Mouse (Mus musculus): Measurements from ENCODE around the gene Cyp2w1.

Gene Cyp2w1

DNA sequence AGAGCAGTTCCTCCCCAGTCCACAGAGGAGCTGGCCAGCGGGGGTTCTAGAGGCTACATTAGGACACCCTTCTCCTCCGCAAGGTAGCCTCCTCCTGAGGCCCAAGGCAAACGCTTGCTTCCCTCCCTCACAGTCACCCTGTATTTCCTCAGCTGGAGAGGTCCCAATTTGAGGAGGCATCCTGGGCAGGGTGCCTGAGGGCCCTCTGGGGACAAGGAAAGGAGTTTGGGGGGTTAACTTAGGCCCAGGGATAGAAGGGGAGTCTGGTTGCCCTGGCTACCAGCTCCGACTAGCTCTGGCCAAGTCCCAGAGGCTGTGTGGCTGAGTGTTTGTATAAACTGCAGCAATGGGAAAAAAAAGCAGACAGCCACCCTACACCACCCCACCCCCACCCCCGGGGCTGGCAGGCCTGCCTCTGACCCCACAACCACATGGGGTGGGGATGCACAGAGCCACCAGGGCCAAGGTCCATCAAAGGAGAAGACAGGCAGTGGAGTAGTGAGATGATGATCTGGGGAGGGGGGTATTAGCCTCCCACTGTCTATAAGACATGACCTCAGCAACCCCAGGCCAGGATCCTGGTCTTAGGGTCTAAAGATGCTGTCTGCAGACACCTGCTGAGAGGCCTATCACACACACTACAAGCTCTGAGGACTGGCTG is 12.6 kb downstream of the Cyp2w1 start:
- no peak for DNase-seq (ENCODE audit: extremely low spot score)

DNA sequence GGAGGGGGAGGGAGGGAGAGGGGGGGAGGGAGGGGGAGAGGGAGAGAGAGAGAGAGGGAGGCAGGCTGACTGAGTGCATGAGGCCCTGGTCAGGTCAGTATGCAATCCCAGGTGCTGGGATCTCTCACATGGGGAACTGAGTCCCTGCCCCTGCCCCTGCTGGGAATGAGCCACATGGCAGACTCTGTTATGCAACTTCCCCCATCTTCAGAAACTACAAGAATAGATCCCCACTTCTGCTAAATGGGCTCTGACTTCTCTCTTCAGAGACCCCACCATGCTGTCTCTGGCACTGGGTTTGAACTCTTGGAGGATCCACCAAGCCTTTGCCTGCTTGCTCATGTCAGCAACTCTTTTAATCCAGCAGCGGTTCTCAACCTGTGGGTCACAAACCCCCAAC is 13.4 kb downstream of the Cyp2w1 start:
- no peak for DNase-seq (ENCODE audit: extremely low spot score)

DNA sequence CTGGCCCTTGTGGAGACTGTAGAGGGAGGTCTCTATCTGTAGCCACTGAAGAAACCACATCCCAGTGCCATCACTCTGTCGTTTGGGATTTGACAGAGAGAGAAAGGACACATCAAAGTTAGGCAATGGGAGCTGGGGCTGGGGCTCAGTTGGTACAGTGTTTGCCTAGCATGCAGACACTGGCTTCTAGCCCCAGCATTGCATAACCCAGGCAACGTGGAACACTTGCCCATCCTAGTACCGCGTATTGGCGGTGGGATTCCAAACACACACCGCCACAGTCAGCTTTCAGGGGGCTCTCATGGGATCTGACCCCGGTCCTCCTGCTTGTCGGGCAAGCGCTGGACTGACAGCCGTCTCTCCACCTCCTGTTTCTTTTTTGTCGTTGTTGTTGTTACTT is 14.1 kb downstream of the Cyp2w1 start:
- no peak for DNase-seq (ENCODE audit: extremely low spot score)

DNA sequence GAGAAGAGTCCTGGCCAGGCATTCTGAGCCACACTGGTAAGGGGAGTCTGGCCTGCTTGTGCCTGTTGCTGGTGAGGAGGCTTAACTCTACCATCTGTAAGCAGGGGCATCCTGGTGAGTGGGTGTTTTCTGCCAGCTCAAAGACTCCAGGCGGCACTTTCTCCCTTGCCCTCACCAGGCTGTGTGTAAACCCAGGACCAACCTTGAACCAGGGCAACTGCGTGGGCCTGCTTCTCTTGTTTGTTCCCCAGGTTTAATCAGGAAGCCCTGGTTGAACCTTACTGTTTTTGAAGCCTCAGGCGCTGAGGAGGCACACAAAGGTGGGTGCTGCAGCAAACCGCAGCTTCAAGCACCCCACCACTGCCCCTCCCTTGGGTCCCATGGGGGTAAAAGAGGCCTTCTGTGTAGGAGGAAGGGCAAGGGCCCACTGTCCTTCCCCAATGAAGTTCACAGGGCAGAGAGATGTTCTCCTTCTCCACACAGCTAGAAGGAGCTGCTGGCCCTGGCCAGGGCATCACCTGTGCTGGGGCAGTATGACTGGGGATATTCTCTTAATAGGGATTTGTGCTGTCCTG is 15.6 kb downstream of the Cyp2w1 start:
- DNase-seq (ENCODE audit: extremely low spot score): no peak

DNA sequence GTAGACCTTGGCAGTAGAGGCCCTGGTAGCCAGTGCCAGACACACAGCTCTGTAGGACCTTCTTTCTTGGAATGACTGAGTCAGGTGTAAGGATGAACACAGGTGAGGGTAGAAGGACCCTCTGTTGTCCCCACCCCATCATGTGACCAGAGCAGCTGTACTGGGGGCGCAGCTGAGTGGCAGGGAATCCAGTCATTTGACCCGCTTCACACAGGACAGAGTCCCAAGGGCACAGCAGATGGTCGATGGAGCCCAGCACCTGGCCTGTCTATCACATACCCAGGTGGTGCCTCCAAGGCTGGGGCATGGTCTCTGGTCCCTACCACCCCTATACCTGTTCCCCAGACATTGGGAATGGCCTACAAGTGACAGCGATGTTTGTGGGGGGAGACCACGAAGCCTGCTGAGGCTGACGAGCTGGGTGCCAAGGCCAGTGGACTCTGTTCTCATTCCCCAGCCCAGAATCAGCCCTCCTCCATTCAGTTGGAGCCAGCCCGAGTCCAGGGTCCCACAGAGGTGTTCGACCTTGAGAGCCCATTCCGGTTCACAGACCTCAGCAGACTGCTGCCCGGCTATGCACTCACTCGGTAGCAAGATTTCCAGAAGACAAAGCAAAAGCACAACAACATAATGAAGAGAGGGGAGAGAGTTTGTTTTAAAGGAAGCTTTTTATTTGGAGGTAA is 16.4 kb downstream of the Cyp2w1 start:
- DNase-seq (ENCODE audit: extremely low spot score): no peak

DNA sequence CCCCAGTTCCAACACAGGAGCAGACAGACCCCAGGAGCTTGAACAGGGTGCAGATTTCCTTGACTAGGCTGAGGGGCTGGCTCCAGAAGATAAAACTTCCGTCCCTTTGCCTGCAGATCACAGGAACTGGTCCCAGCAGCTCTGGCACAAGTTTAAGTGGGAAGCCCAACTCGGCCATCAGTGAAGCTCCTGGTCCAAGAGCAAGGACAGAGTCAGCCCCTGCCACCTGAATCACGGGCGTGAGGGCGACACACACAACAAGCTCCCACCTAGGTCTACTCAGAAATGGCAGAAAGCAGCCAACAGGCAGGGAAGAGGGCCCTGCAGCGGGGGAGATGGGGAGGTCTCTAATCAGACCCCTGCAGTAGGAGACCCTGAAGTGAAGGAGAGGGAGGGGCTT is 17.9 kb downstream of the Cyp2w1 start:
- DNase-seq (ENCODE audit: extremely low spot score): no peak

DNA sequence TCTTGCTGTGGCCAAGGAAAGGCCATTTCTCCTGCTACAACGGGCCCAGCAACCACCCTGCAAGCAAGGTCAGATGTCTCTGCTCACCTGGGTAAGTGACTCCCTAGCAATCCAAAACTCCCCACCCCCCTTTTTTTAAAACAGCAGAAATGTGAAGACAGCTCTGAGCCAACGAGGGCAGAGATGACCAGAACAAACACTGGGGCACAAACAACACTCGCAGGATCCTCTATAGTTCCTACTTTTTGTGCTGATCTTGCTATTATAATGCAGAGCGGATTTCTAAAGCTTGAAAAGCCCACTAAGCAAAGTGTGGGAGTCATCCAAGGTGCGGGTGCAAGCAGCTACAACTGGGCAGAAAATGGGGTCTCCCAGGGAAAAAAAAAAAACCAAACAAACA is 18.7 kb downstream of the Cyp2w1 start:
- no peak for DNase-seq (ENCODE audit: extremely low spot score)

DNA sequence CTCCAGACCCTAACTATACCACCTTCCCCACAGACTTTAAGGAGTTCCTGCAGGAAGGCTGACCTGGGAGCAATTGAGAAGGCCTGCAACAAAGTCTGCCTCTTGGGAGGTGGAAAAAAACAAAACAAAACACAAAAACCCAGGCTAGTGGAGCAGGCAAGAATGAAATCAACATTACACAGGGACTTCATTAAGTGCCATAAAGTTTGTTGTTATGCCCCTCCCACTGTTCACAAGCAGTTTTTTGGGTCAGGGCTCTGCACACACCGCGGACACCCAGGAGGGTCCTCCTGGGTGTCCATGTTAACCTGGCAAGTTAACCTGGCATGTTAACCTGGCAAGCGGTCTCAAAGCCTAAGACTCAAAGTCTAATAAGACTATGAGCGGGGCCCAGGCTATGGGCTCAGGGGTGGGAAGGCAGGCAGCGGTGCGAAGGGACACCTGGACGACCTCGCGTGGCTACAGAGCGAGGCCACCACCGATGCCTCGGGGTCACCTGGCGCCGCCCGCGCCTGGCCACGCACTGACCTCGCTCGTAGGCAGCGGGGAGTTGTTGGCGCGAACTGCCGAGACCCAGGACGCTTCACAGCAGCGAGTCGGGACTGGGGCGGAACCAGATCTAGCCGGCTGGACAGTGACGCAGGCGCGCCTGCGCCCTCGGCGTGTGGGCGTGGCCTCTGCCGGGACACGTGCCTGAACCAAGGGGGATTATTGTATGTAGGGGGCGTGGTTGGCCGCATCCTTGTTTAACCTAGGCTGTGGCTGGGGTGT is 19.4 kb downstream of the Cyp2w1 start:
- DNase-seq (ENCODE audit: extremely low spot score): peak; percentile 93

DNA sequence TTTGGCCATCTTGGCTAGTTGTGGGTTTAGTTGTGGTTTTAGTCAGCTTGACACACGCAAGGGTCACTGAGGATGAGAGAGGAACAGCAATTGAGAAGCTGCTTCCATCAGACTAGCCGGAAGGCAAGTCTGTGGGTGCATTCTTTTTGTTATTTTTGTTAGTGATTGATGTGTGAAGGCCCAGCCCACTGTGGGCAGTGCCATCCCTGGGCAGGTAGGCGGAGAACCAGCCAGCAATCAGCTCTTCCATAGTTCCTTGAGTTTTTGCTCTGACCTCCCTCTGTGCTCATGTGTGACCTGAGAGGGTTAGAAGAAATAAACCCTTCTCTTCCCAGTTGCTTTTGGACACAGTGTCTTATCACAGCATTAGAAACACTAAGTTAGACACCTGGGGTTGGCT is 20.7 kb downstream of the Cyp2w1 start:
- DNase-seq (ENCODE audit: extremely low spot score): no peak

DNA sequence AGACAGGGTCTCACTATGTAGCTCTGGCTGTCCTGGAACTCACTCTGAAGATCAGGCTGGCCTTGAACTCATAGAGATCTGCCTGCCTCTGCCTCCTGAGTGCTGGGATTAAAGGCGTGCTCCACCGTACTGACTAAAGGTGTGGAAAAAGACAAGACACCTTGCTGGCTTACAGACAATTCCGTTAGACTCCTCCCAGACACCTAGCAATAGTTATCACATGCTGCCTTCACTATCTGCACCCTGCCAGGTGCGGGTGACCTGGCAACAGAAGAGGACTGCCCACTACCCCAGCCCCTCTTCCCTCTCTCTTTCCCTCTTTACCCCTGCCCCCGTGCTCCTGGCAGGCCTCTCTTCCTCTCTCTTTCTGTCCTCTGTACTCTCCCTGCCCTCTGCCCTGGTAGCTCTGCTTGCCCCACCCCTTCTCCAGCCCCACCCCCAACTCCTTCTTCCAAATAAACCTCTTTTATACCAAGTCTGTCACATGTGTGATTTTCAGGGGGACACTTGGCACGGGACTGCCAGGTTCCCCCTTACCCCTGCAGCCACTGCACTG is 21.6 kb downstream of the Cyp2w1 start:
- no peak for DNase-seq (ENCODE audit: extremely low spot score)

DNA sequence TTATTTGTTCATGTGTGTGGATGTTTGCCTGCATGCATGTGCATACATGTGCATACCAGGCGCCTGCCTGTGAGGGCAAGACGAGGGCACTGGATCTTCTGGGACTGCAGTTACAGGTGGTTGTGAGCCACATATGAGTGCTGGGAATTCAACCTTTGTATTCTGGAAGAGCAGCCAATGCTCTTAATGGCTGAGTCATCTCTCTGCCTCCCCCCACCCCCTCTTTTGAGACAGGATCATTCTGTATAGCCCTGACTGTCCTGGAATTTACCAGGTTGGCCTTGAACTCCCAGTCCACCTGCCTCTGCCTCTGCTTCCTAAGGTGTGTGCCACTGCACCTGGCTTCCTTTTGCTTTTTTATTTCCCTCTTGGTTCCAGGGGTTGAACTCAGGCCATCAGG is 22.4 kb downstream of the Cyp2w1 start:
- DNase-seq (ENCODE audit: extremely low spot score): no peak

DNA sequence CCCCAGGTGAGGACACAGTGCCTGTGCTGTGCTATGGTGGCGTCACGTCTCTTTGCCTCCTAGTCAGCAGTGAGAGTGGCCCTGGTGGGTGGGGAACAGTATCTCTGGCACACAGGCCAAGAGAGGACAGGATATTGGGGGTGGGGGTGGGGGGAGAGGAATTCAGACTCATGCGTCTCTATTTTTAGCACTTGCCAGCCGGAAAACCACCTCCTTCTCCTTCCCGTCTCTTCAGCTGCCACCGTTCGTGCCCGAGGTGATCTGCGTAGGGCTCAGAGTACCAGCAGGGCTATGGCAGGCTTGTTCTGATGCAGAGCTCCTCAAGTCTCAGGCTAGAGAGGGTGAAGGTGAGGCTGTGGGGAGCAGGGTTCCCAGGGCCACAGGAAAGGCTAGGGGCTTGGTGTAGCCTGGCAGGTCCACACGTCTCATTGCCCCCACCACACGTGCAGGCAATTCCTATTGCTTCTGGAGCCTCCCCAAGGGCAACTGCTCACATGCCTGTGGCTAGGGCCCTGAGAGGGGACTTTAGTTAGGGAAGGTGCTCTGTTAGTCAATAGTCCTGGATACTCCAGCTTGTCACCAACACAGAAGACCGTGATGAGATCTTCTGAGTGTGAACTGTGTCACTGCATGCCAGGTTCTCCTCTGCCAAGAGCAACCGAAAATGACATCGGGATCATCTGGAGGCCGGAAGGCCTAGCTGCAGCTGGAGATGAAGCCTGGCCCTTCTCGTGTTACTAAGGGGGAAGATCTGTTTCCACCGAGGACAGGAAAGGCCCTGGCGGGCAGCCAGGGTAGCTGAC is 25.3 kb downstream of the Cyp2w1 start, which contains the start of gene Gpr146:
Gene Gpr146, plus strand, starts transcription at position 230 of the 803 bp plus-strand sequence.
- DNase-seq (ENCODE audit: extremely low spot score): no peak

DNA sequence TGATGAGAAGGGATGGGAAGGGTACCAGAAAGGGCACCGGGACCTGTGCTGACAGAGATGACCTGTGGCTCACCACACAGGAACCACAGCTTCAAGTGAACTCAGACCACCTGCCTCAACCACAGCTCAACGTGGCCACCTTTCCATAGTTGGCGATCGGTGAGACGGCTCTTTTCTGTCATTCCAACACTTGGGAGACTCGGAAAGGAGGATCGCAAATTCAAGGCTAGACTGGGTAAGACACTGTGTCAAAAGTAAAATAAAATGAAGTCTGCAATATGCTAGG is 25.8 kb downstream of the Cyp2w1 start:
- no peak for DNase-seq (ENCODE audit: extremely low spot score)

DNA sequence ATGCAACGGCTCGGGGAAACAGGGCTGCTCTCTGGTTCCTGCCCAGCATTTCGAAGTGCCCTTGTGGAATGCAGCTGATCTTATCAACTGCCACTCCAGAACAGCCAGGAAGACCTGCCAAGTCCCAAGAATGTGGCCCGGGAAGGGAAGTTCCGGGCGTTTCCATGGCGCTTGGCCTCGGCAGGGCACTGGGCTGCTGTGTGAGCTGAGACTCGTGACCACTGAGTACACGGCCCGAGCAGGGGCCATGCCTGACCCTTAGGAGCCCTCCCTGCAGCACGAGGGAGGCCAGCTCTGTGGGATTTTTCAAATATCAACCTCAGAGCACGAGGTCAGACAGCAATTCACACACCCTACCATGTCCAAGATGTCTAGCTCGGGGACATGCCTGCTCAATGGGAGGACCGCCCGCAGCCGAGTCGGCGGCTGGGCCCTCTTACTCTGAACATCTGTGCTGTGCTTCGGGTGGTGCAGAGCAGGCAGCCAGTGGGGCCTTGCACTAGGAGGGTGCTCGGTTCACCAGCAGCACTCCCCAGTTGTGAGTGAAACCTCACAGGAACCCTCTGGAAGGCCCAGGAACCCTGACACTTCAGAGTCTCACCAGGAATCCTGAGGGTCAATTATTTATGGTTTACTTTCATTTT is 26.7 kb downstream of the Cyp2w1 start:
- DNase-seq (ENCODE audit: extremely low spot score): peak; percentile 53

DNA sequence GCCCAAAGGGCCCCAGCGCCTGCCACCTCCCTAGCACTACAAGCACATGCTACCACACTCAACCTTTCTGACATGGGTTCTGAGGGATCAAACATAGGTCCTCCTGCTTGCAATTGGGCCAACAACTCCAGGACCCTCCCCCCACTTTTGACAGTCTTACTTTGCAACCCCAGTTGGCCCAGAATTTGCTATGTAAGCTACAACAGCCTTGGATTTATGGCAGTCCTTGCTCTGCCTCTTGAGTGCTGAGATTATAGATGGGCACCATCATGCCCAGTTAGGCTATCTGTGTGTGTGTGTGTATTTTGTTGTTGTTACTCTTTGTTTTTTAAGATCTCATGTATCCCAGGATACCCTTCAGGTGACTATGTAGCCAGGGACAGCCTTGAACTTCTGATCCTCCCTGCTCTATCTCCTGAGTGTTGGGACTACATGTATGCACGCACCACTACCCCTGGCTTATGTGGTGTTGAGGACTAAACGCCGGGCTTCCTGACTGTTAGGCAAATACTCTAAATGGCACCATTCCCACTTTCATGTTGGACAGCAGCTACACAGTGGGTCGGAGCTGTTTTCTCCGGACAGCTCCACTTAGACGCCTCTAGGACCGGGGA is 27.5 kb downstream of the Cyp2w1 start:
- no peak for DNase-seq (ENCODE audit: extremely low spot score)

DNA sequence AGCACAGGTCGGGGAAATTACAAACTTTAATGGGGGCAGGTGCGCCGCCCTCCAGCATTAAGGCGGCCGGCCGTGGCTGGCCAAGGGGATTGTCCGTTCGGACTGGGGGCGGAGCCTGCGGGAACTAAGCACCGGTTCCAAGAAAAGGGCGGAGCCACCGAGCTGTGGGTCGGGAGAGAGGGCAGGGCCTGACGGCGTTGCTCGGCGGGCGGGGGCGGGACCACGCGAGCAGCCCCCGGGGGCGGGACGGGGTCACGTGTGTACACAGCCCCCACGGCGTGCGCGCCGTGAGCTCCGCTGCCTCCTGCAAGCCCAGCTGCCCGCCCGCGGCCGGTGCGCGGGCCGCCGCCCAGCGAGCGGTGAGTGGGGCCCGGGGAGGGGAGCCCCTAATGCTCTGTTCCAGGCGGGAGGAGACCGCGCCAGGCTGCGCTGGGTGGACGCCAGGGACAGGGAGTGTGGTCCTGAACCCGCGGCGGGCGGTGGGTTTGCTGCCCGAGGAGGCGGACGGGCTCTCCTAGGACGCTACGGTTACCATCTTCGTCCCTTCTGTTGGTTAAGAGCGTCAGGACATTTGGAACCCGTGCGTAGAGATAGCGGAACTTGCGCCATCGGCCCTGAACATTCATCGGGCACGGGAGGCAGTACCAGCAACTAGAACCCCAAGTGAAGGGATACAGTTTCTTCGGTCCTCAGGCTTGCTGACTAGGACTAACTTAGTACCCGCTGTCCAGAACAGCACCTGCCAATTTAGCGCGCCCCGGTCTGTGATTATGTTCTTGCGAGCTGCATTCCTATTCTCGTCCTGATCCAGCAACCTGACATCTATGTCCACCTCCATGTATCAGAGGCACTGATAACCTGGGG is 28.2 kb downstream of the Cyp2w1 start:
- peak; percentile 85 for DNase-seq (ENCODE audit: extremely low spot score)

DNA sequence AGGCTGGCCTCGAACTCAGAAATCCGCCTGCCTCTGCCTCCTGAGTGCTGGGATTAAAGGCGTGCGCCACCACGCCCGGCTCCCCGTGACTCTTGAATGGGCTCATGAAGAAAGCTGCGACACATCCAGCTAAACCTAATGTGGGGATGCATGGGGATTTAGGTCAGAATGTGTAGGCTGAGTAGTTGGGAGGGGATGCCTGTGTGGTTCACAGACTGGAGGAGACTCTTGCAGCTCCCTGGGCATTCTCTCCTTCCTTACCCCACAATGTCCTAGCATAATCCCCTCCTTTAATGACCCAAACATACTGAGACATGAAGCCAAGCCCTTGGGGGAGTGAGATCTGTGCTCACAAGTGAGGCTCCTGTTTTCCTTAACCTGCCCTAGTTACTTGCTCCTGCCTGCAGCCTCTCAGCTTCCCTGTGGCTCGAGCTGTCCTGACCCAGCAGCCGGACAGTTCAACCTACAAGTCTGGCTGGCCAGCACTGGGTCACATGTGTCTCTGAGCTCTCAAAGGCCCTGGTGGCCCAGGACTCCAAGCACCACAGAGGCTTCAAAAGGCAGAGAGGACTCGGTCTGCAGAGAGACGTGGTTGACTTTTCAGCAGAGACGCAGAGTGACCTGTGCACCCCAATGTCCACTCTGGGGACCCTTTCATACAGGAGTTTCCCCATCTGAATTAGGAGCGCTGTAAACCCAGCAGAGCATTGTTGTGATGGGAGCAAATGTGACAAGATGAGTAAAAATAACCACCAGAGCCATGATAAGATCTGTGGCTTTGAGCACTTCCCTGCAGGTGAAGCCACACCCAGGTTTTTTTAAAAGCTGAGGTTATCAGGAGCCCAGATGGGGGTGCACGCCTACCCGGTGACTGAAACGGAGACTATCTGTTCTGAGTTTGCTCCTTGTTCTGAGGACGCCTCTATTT is 29.4 kb downstream of the Cyp2w1 start:
- no peak for DNase-seq (ENCODE audit: extremely low spot score)

DNA sequence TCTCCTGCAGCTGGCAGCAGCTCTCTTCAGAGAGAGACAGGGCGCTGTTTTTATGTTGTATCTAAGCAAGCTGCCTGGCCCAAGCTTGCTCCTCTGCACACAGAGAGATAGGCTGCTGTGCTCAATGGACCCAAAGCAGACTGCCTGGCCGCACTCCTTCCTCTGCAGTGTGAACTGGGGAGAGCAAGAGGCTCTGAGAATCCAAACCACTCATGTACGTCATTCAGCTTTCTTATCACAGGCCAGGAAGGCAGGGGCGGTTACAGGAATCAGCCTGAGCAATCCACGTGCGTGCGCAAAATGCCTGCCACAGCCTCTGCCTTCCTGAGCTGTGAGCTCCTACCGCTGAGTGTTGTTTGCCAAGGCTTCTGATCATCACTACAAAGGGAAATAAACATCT is 30.3 kb downstream of the Cyp2w1 start:
- no peak for DNase-seq (ENCODE audit: extremely low spot score)

DNA sequence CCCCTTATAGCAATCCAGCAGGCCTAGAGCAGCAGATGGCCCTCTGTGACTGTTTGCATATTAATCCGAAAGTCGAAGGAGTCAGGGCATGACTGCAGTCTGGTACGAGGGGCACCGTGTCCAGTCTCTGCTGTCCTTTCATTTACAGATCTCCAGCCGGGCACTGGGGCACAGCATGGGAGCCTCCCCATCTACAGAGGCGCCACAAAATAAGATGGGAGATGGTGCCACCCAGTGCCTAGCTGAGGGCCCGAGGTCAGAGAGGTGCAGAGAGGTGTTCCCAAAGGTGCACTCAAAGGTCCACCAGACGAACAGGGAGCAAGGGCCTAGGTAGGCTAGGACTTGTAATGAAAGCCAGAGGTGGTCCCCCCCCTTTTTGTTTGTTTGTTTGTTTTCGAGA is 30.8 kb downstream of the Cyp2w1 start:
- DNase-seq (ENCODE audit: extremely low spot score): no peak
